ENCODE assay signal across 8 mouse cellular contexts in the genomic region with DNA sequence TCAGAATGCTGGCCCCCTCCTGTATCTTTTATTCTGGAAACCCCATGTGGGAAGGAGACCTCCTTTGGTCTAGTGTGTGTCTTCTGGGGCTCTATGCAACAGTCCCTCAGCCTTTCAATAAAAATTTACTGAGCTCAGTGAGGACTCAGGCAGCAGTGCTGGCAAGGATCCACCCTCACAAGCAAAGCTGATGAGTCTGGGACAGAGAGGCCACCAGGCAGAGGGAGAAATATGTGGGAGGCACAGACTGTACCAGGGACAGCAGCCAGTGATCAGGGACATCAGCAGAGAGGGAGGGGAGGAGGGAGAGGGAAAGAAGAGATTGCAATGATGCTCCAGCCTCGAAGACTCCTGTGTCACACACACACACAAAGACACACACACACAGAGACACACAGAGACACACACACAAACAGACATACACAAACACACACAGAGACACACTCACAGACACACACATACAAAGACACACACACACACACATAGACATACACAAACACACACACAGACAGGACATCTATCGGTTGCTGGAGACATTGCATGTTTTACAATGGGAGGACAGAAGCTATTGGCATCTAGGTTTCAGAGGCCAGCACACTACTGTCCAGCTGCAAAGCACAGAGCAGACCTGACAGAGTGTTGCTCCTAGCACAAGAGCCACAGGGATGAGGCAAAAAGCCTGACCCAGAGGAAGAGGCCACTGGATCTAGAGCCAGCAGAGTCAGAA. TPM values are rescaled to one million over a fixed set of nuclear protein-coding genes. Genes with fewer than 3 reads are reported as not detected.
A peak's percentile ranks its signal among the peaks of the same experiment; 100 is the strongest.
DNase-seq lines count a peak whose midpoint lies in the region; ATAC-seq and TF ChIP-seq lines count a peak whose summit lies in the region.

No protein-coding gene starts in this region.

- H3K27me3 ChIP-seq in hindbrain, embryonic 13.5 days: 0 out of 2 replicates have a peak, but pooled peaks cover 4% of the 10 kb centered on the region
- H3K27me3 ChIP-seq in hindbrain, embryonic 12.5 days: no peaks in the 10 kb centered on the region

- no peaks in the 10 kb centered on the region for H3K36me3 ChIP-seq in hindbrain, embryonic 13.5 days
- H3K36me3 ChIP-seq in hindbrain, embryonic 12.5 days: no peaks in the 10 kb centered on the region

- no peak overlapping the region for H3K27ac ChIP-seq in hindbrain, embryonic 13.5 days
- no peak overlapping the region for H3K27ac ChIP-seq in hindbrain, embryonic 12.5 days

- peaks cover 24% of the 10 kb centered on the region for H3K4me1 ChIP-seq in hindbrain, embryonic 13.5 days (replicated peaks)
- peaks cover 19% of the 10 kb centered on the region for H3K4me1 ChIP-seq in hindbrain, embryonic 12.5 days

- no peak overlapping the region for H3K4me2 ChIP-seq in hindbrain, embryonic 13.5 days
- no peak overlapping the region for H3K4me2 ChIP-seq in hindbrain, embryonic 12.5 days (replicated peaks)

- H3K9me3 ChIP-seq in hindbrain, embryonic 13.5 days: no peaks in the 10 kb centered on the region
- H3K9me3 ChIP-seq in hindbrain, embryonic 12.5 days (replicated peaks): no peaks in the 10 kb centered on the region

- no peak overlapping the region for H3K9ac ChIP-seq in hindbrain, embryonic 13.5 days
- H3K9ac ChIP-seq in hindbrain, embryonic 12.5 days: no peak overlapping the region

- TF ChIP-seq CTCF in brain, embryonic 14.5 days (IDR thresholded peaks at IDR 0.05; ENCODE audit: borderline replicate concordance, extremely low read depth, insufficient read depth, insufficient read length): no peak

- ATAC-seq in hindbrain, embryonic 13.5 days (ENCODE audit: low FRiP score): 0 out of 2 replicates have a peak, but pooled peaks have one; percentile 25
- no peak for ATAC-seq in hindbrain, embryonic 12.5 days (ENCODE audit: low FRiP score)

- DNase-seq in brain, embryonic 14.5 days (ENCODE audit: low read depth): peak; percentile 55
- DNase-seq in frontal cortex, postnatal 36 days (ENCODE audit: low spot score in 2 of 2): peak; percentile 67 to 75
- DNase-seq in left cerebral cortex, postnatal 14 days (ENCODE audit: low spot score in 2 of 2): peak; percentile 79 to 93
- no peak for DNase-seq in B cell, adult 2 months
- DNase-seq in embryo, embryonic 10.5 days (ENCODE audit: low spot score): no peak
- no peak for DNase-seq in spleen, postnatal 14 days (ENCODE audit: low spot score in 2 of 2)

- H3K4me3 ChIP-seq in hindbrain, embryonic 13.5 days: no peak overlapping the region
- no peak overlapping the region for H3K4me3 ChIP-seq in hindbrain, embryonic 12.5 days

- 70% methylated on average over 2 of the region's 2 CpGs for WGBS in hindbrain, embryonic 13.5 days
- 82% methylated on average over 2 of the region's 2 CpGs for WGBS in hindbrain, embryonic 12.5 days

- intact Hi-C loops in left cerebral cortex, postnatal 14 days (cut with DNase I): no loop called here

- TF ChIP-seq POLR2A in brain, embryonic 14.5 days (IDR thresholded peaks at IDR 0.05; ENCODE audit: borderline replicate concordance, extremely low read depth, insufficient read depth, insufficient read length, poor library complexity, severe bottlenecking): no peak

RNA-seq across cellular contexts. Expression of a gene that starts 27.6 kb away (rescaled TPM):
- polyA plus RNA-seq in hindbrain, embryonic 13.5 days (2015; fragmentation: Nextera tagmentation; extraction: Ambion mirVana): 1.2 and 2.1 TPM in 2 replicates
- polyA plus RNA-seq in hindbrain, embryonic 12.5 days (2016; fragmentation: Nextera tagmentation; extraction: Ambion mirVana): 2.8 and 4.1 TPM in 2 replicates
- polyA plus RNA-seq in brain, embryonic 14.5 days (2012; rRNA removed): 2.1 and 3.2 TPM in 2 replicates
- 10 to 100 TPM; 27.4 to 28.7 TPM for total RNA-seq in left cerebral cortex, postnatal 14 days (2021)

Comparison
In these comparisons a context has a peak if more than half of its experiments do, and no peak if none do; other contexts are left out.
1. DNase-seq: peak in brain, embryonic 14.5 days (single experiment), frontal cortex, postnatal 36 days (2 of 2) and left cerebral cortex, postnatal 14 days (2 of 2); none in B cell, adult 2 months (0 of 2), embryo, embryonic 10.5 days (single experiment) and spleen, postnatal 14 days (0 of 2).